ENCODE assay signal across 19 mouse cellular contexts in the genomic region with DNA sequence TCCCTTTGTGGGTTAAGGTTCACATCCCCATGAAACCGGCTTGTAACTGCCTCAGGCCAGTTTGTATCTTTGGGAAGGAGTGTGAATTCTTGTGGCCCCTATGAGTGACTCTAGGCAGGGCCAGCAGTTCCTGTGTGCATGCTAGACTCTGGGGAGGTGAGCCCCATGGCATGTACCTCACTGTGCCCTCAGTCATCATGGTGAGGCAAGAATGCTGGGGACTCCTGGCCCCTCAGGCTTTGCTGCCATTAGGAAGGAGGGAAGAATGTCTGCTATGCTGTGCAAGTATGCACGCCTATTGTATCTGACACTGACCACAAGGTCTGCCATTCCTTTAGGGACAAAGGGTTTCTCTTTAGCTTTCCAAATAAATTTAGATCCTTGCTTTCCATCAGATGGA. TPM values are rescaled to one million over a fixed set of nuclear protein-coding genes. Genes with fewer than 3 reads are reported as not detected.
DNase-seq lines count a peak whose midpoint lies in the region; ATAC-seq and TF ChIP-seq lines count a peak whose summit lies in the region.
"Had no signal": no experiment of that assay in that cellular context is flagged by ENCODE, and none has a peak within 500 bp of the region (broad histone marks: within the 10 kb centered on the region; RNA-seq: fewer than 3 reads in every experiment).

No protein-coding gene starts in this region.

- peaks cover 50% of the 10 kb centered on the region for H3K36me3 ChIP-seq in heart, embryonic 12.5 days
- H3K36me3 ChIP-seq in midbrain, embryonic 10.5 days: peaks cover 36% of the 10 kb centered on the region
- H3K36me3 ChIP-seq in midbrain, embryonic 14.5 days (ENCODE audit: control insufficient read depth, insufficient read depth, low read length): no peaks in the 10 kb centered on the region
- H3K36me3 ChIP-seq: neural tube, embryonic 12.5 days had no signal

- H3K4me3 ChIP-seq in cerebellum, adult 2 months (replicated peaks; ENCODE audit: insufficient read depth, low read depth, low read length): no peak overlapping the region
- no peak overlapping the region for H3K4me3 ChIP-seq in heart, embryonic 12.5 days
- H3K4me3 ChIP-seq in midbrain, embryonic 10.5 days: no peak overlapping the region
- H3K4me3 ChIP-seq in midbrain, embryonic 14.5 days (replicated peaks; ENCODE audit: low read depth, low read length): no peak overlapping the region
- H3K4me3 ChIP-seq: forebrain, embryonic 12.5 days; layer of hippocampus, adult 2 months; liver, embryonic 13.5 days; neural tube, embryonic 12.5 days had no signal

- H3K4me2 ChIP-seq in heart, embryonic 12.5 days: no peak overlapping the region
- H3K4me2 ChIP-seq in midbrain, embryonic 14.5 days (ENCODE audit: low read length): no peak overlapping the region
- H3K4me2 ChIP-seq: forebrain, embryonic 12.5 days; hindbrain, embryonic 14.5 days; liver, embryonic 13.5 days; neural tube, embryonic 12.5 days had no signal

- no peak for TF ChIP-seq CTCF in cerebellum, adult 2 months (IDR thresholded peaks at IDR 0.05; ENCODE audit: borderline replicate concordance, insufficient read depth, low read depth, low read length)

- no peaks in the 10 kb centered on the region for H3K27me3 ChIP-seq in cerebellum, adult 2 months (ENCODE audit: control insufficient read depth, insufficient read depth, low read length)
- no peaks in the 10 kb centered on the region for H3K27me3 ChIP-seq in heart, embryonic 12.5 days (replicated peaks)
- no peaks in the 10 kb centered on the region for H3K27me3 ChIP-seq in midbrain, embryonic 10.5 days (ENCODE audit: low read depth, poor library complexity, severe bottlenecking)
- H3K27me3 ChIP-seq in midbrain, embryonic 14.5 days (ENCODE audit: control insufficient read depth, insufficient read depth, low read length): no peaks in the 10 kb centered on the region
- H3K27me3 ChIP-seq: forebrain, embryonic 12.5 days; liver, embryonic 13.5 days; neural tube, embryonic 12.5 days had no signal

- TF ChIP-seq POLR2A in cerebellum, adult 2 months (IDR thresholded peaks at IDR 0.05; ENCODE audit: borderline replicate concordance, insufficient read depth, low read length): 0 out of 2 replicates have a peak, but pooled peaks have one; percentile 14

- no peak for ATAC-seq in cerebellum, adult (ENCODE audit: insufficient number of reproducible peaks, low FRiP score, low TSS enrichment)
- no peak for ATAC-seq in heart, embryonic 12.5 days (ENCODE audit: insufficient number of reproducible peaks, low FRiP score)
- ATAC-seq in midbrain, embryonic 14.5 days (ENCODE audit: low FRiP score, low TSS enrichment): no peak
- ATAC-seq: intestine, postnatal 0 days had no signal

- peaks cover 13% of the 10 kb centered on the region for H3K4me1 ChIP-seq in cerebellum, adult 2 months (ENCODE audit: control insufficient read depth, insufficient read depth, low read length)
- H3K4me1 ChIP-seq in heart, embryonic 12.5 days (replicated peaks): peaks cover 43% of the 10 kb centered on the region
- H3K4me1 ChIP-seq in midbrain, embryonic 10.5 days: peaks cover 6% of the 10 kb centered on the region
- H3K4me1 ChIP-seq in midbrain, embryonic 14.5 days (ENCODE audit: control insufficient read depth, insufficient read depth, low read length): no peaks in the 10 kb centered on the region
- H3K4me1 ChIP-seq: liver, embryonic 13.5 days had no signal

- 74% methylated on average over 2 of the region's 2 CpGs for WGBS in cerebellum, adult 2 months
- WGBS in heart, embryonic 12.5 days: 51% methylated on average over 2 of the region's 2 CpGs
- 64% methylated on average over 2 of the region's 2 CpGs for WGBS in midbrain, embryonic 10.5 days
- 70% methylated on average over 2 of the region's 2 CpGs for WGBS in midbrain, embryonic 14.5 days

- no peaks in the 10 kb centered on the region for H3K9me3 ChIP-seq in heart, embryonic 12.5 days (replicated peaks)
- no peaks in the 10 kb centered on the region for H3K9me3 ChIP-seq in midbrain, embryonic 10.5 days (replicated peaks)
- no peaks in the 10 kb centered on the region for H3K9me3 ChIP-seq in midbrain, embryonic 14.5 days (ENCODE audit: control insufficient read depth, low read length)
- H3K9me3 ChIP-seq: forebrain, embryonic 12.5 days; liver, embryonic 13.5 days; neural tube, embryonic 12.5 days had no signal

- DNase-seq in cerebellum, adult 2 months: peak in 1 of 2 experiments; percentile 22
- no peak for DNase-seq in heart, adult 8-10 months (ENCODE audit: low spot score)
- no peak for DNase-seq in midbrain, embryonic 10.5 days (ENCODE audit: low spot score)
- DNase-seq in midbrain, embryonic 14.5 days: no peak
- DNase-seq in lung, postnatal 4 days: no peak
- DNase-seq in kidney, adult 11 months: no peak
- DNase-seq: gastrocnemius, postnatal 36 days; liver, embryonic 13.5 days; thymus, postnatal 4 days had no signal

- H3K9ac ChIP-seq in heart, embryonic 12.5 days: no peak overlapping the region
- H3K9ac ChIP-seq in midbrain, embryonic 14.5 days (replicated peaks; ENCODE audit: low read length): no peak overlapping the region
- H3K9ac ChIP-seq: forebrain, embryonic 12.5 days; hindbrain, embryonic 14.5 days; liver, embryonic 13.5 days; neural tube, embryonic 12.5 days had no signal

- no peak overlapping the region for H3K27ac ChIP-seq in cerebellum, adult 2 months (ENCODE audit: insufficient read depth, low read length)
- H3K27ac ChIP-seq in heart, embryonic 12.5 days (ENCODE audit: poor library complexity, severe bottlenecking): peak overlapping the region; percentile 83
- peak overlapping the region; percentile 68 for H3K27ac ChIP-seq in midbrain, embryonic 10.5 days (replicated peaks)
- no peak overlapping the region for H3K27ac ChIP-seq in midbrain, embryonic 14.5 days (replicated peaks; ENCODE audit: low read depth, low read length)
- H3K27ac ChIP-seq: forebrain, embryonic 12.5 days; hindbrain, embryonic 14.5 days; kidney, postnatal 0 days; layer of hippocampus, adult 2 months; liver, embryonic 13.5 days; neural tube, embryonic 12.5 days had no signal

RNA-seq across cellular contexts. Expression of a gene that starts 9.4 kb away (rescaled TPM):
- polyA plus RNA-seq in cerebellum, adult 2 months (2012; rRNA removed): 31.0 and 33.5 TPM in 2 replicates
- polyA plus RNA-seq in heart, embryonic 12.5 days (2016; fragmentation: Nextera tagmentation; extraction: Ambion mirVana): 35.1 and 35.4 TPM in 2 replicates
- 10 to 100 TPM in 2 of 4 experiments, 1 to 10 TPM in 2; 7.6 to 11.6 (median 9.3) TPM for total RNA-seq in heart, adult 8-10 months (2022)
- polyA plus RNA-seq in midbrain, embryonic 10.5 days (2016; fragmentation: Nextera tagmentation; extraction: Ambion mirVana): 12.6 and 13.5 TPM in 2 replicates
- polyA plus RNA-seq in midbrain, embryonic 14.5 days (2014; fragmentation: Nextera tagmentation; extraction: Ambion mirVana): 5.0 and 7.4 TPM in 2 replicates

RNA-seq across cellular contexts. Expression of a gene that starts 56.4 kb away (rescaled TPM):
- polyA plus RNA-seq in cerebellum, adult 2 months (2012; rRNA removed): 0.61 and 0.84 TPM in 2 replicates
- polyA plus RNA-seq in heart, embryonic 12.5 days (2016; fragmentation: Nextera tagmentation; extraction: Ambion mirVana): 0.15 and 0.63 TPM in 2 replicates
- total RNA-seq in heart, adult 8-10 months (2022): under 1 TPM; 0.12 to 0.20 (median 0.19) TPM
- 0.38 and 1.2 TPM in 2 replicates for polyA plus RNA-seq in midbrain, embryonic 10.5 days (2016; fragmentation: Nextera tagmentation; extraction: Ambion mirVana)
- polyA plus RNA-seq in midbrain, embryonic 14.5 days (2014; fragmentation: Nextera tagmentation; extraction: Ambion mirVana): 0.16 and 0.25 TPM in 2 replicates
- total RNA-seq: megakaryocyte, adult 5-6 weeks had no signal
- polyA plus RNA-seq: lung, embryonic 16.5 days had no signal

Comparison
In these comparisons a context has a peak if more than half of its experiments do, and no peak if none do; other contexts are left out.
1. H3K27ac ChIP-seq: peak in heart, embryonic 12.5 days (single experiment) and midbrain, embryonic 10.5 days (single experiment); none in cerebellum, adult 2 months (single experiment) and midbrain, embryonic 14.5 days (single experiment).